Mouse (Mus musculus) embryo, embryonic 11 days (tissue): ENCODE results near the gene Fabp3.
A peak's percentile ranks its signal among the peaks of the same experiment; 100 is the strongest.

Experiments used
- DNase-seq: peaks from one replicate; pipeline ENCODE4 v3.0.0-alpha.2; 2015

Gene Fabp3

GRCm38 (mm10) chr4:130295047-130295745 lies 13.2 kb upstream of the Fabp3 start:
- DNase-seq = peak; percentile 34

- DNase-seq = no peak
Measured at GRCm38 (mm10) chr4:130296243-130296965, 12.0 kb upstream of the Fabp3 start.

- DNase-seq = peak; percentile 62
Measured at GRCm38 (mm10) chr4:130297123-130297529, 11.3 kb upstream of the Fabp3 start.

GRCm38 (mm10) chr4:130298877-130299628 lies 9.3 kb upstream of the Fabp3 start:
- no peak for DNase-seq

- DNase-seq = no peak
Measured at GRCm38 (mm10) chr4:130299629-130300018, 8.8 kb upstream of the Fabp3 start.

GRCm38 (mm10) chr4:130302285-130302870 lies 6.0 kb upstream of the Fabp3 start:
- no peak for DNase-seq

- DNase-seq = no peak
Measured at GRCm38 (mm10) chr4:130304746-130305145, 3.6 kb upstream of the Fabp3 start.

- no peak for DNase-seq
Measured at GRCm38 (mm10) chr4:130306796-130307630, 1.4 kb upstream of the Fabp3 start.

- DNase-seq = peak; percentile 78
Measured at GRCm38 (mm10) chr4:130307851-130308230, 554 bp upstream of the Fabp3 start.

- no peak for DNase-seq
Measured at GRCm38 (mm10) chr4:130309254-130309653, 859 bp downstream of the Fabp3 start.

GRCm38 (mm10) chr4:130312526-130312925 lies 4.1 kb downstream of the Fabp3 start:
- no peak for DNase-seq

- DNase-seq = no peak
Measured at GRCm38 (mm10) chr4:130313552-130313951, 5.2 kb downstream of the Fabp3 start.

GRCm38 (mm10) chr4:130315771-130316527 lies 7.6 kb downstream of the Fabp3 start:
- no peak for DNase-seq

- DNase-seq = no peak
Measured at GRCm38 (mm10) chr4:130316691-130317090, 8.3 kb downstream of the Fabp3 start.

GRCm38 (mm10) chr4:130318122-130318521 lies 9.7 kb downstream of the Fabp3 start:
- no peak for DNase-seq

GRCm38 (mm10) chr4:130319564-130319963 lies 11.2 kb downstream of the Fabp3 start:
- no peak for DNase-seq

- no peak for DNase-seq
Measured at GRCm38 (mm10) chr4:130321640-130322039, 13.2 kb downstream of the Fabp3 start.

GRCm38 (mm10) chr4:130322567-130322966 lies 14.2 kb downstream of the Fabp3 start:
- DNase-seq = no peak

- DNase-seq = no peak
Measured at GRCm38 (mm10) chr4:130323165-130323564, 14.8 kb downstream of the Fabp3 start.

- no peak for DNase-seq
Measured at GRCm38 (mm10) chr4:130323607-130324006, 15.2 kb downstream of the Fabp3 start.

- no peak for DNase-seq
Measured at GRCm38 (mm10) chr4:130325446-130325845, 17.1 kb downstream of the Fabp3 start.

- DNase-seq = no peak
Measured at GRCm38 (mm10) chr4:130327366-130327765, 19.0 kb downstream of the Fabp3 start.
